Mouse (Mus musculus) right cerebral cortex, postnatal 10 days (tissue): Measurements from ENCODE around the gene Tnn.

Experiments used
- DNase-seq, 2 experiments: peaks; one replicate each; pipeline ENCODE4 v3.0.0; 2021; ENCODE audit warnings: low spot score in 2 of 2

The Tnn gene

GRCm38 (mm10) chr1:160044237-160045021 is 109.0 kb downstream of the Tnn start, which contains the start of gene 4930523C07Rik:
Gene 4930523C07Rik, plus strand, starts transcription at chr1:160044382.
- DNase-seq, result peak; percentile 34 to 40

- no peak for DNase-seq
Observed at GRCm38 (mm10) chr1:160043271-160043975, 110.0 kb downstream of the Tnn start.

- no peak for DNase-seq
Observed at GRCm38 (mm10) chr1:160042351-160042750, 111.0 kb downstream of the Tnn start.

- no peak for DNase-seq
Observed at GRCm38 (mm10) chr1:160041264-160041775, 112.1 kb downstream of the Tnn start.

GRCm38 (mm10) chr1:160039951-160040645 is 113.3 kb downstream of the Tnn start:
- DNase-seq, result no peak

- DNase-seq, result peak; percentile 29 to 61
Observed at GRCm38 (mm10) chr1:160036996-160037521, 116.3 kb downstream of the Tnn start.

GRCm38 (mm10) chr1:160035561-160035960 is 117.8 kb downstream of the Tnn start:
- DNase-seq, result no peak
